13 mouse cellular contexts compared by ENCODE assay signal in the genomic region with DNA sequence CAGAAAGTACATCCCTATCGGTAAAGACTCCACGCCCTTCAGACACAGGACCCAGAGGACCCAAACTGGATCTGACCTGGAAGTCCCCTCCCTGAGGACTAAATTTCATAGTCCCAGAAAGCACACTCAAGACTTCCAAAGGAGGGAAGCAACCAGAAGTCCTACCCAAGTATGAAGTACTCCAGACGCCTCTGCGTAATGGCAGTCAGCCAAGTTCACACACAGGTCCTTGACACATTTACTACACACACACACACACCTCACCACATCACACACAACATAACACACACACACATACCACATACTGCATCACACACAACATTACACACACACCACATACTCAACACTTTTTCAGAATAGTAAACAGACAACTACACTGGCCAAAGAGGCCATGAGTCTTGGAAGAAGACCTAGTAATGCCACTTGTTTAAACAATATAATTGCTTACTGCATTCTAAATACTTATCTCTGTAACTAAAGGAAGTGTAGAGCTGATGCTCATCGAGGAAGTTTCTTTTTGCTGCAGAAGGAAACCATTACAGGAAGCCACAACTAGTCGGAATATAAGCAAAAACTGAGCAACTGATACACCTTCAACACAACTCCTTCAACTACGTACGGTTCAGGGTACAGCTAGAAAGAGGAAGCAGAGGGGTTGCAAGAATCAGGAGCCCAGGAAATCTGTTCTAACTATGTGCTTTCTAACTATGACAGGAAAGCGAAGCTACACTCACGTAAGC. TPM values are rescaled to one million over a fixed set of nuclear protein-coding genes. Genes with fewer than 3 reads are reported as not detected.
DNase-seq lines count a peak whose midpoint lies in the region; ATAC-seq and TF ChIP-seq lines count a peak whose summit lies in the region.
"Had no signal": no experiment of that assay in that cellular context is flagged by ENCODE, and none has a peak within 500 bp of the region (broad histone marks: within the 10 kb centered on the region; RNA-seq: fewer than 3 reads in every experiment).

No protein-coding gene starts in this region.

- 82% methylated on average over 10 of the region's 10 CpGs for WGBS in kidney, embryonic 16.5 days
- WGBS in stomach, embryonic 14.5 days, result 83% methylated on average over 10 of the region's 10 CpGs
- 78% methylated on average over 10 of the region's 10 CpGs for WGBS in stomach, postnatal 0 days
- WGBS in small intestine, adult 2 months, result 64% methylated on average over 10 of the region's 10 CpGs

- no peak overlapping the region for H3K9ac ChIP-seq in kidney, embryonic 16.5 days (replicated peaks; ENCODE audit: low read length)
- H3K9ac ChIP-seq in stomach, embryonic 14.5 days (replicated peaks; ENCODE audit: low read depth, low read length), result no peak overlapping the region
- H3K9ac ChIP-seq in stomach, postnatal 0 days (ENCODE audit: low read length), result no peak overlapping the region
- H3K9ac ChIP-seq: embryonic facial prominence, embryonic 12.5 days; heart, embryonic 12.5 days; liver, embryonic 13.5 days had no signal

- no peak for DNase-seq in kidney, postnatal 25 days
- DNase-seq in stomach, postnatal 0 days (ENCODE audit: low spot score), result no peak
- no peak for DNase-seq in heart, adult 9 months (ENCODE audit: low spot score in 2 of 2)
- DNase-seq in ovary, adult 18-20 months (ENCODE audit: low spot score), result no peak
- DNase-seq: cerebellum, adult 11 months; liver, embryonic 13.5 days; thymus, adult 18-20 months had no signal

- no peaks in the 10 kb centered on the region for H3K9me3 ChIP-seq in kidney, embryonic 16.5 days (ENCODE audit: low read length)
- no peaks in the 10 kb centered on the region for H3K9me3 ChIP-seq in stomach, embryonic 14.5 days (ENCODE audit: control insufficient read depth, low read depth, low read length)
- H3K9me3 ChIP-seq in stomach, postnatal 0 days (ENCODE audit: control insufficient read depth, low read length), result no peaks in the 10 kb centered on the region
- H3K9me3 ChIP-seq: embryonic facial prominence, embryonic 12.5 days; heart, embryonic 12.5 days; liver, embryonic 13.5 days had no signal

- H3K27ac ChIP-seq in kidney, embryonic 16.5 days (ENCODE audit: low read length), result no peak overlapping the region
- no peak overlapping the region for H3K27ac ChIP-seq in stomach, embryonic 14.5 days (ENCODE audit: low read length)
- no peak overlapping the region for H3K27ac ChIP-seq in stomach, postnatal 0 days (replicated peaks)
- peak overlapping the region; percentile 8; the same call in 1 of the 2 replicates for H3K27ac ChIP-seq in small intestine, adult 2 months (ENCODE audit: insufficient read depth, low read depth, low read length)
- H3K27ac ChIP-seq: embryonic facial prominence, embryonic 12.5 days; liver, embryonic 13.5 days had no signal

- TF ChIP-seq CTCF in stomach, postnatal 0 days (IDR thresholded peaks at IDR 0.05; ENCODE audit: low read depth), result no peak
- no peak for TF ChIP-seq CTCF in small intestine, adult 2 months (IDR thresholded peaks at IDR 0.05; ENCODE audit: extremely low read depth, insufficient read length, insufficient replicate concordance, low read depth, low read length)

- peak; percentile 15; the same call in 1 of the 2 replicates for ATAC-seq in kidney, embryonic 16.5 days (ENCODE audit: low FRiP score, low TSS enrichment)
- 0 out of 2 replicates have a peak, but pooled peaks have one; percentile 46 for ATAC-seq in stomach, embryonic 14.5 days (ENCODE audit: insufficient number of reproducible peaks, insufficient read depth, low FRiP score, low read depth)
- no peak for ATAC-seq in stomach, postnatal 0 days (ENCODE audit: low FRiP score, low TSS enrichment)
- peak; percentile 79 to 81 for ATAC-seq in hematopoietic stem cell, adult 5-6 weeks (replicated peaks in 1 of 2; ENCODE audit: insufficient read depth in 1 of 2, low FRiP score in 2 of 2, low TSS enrichment in 1 of 2, low read depth in 1 of 2, poor library complexity in 2 of 2, severe bottlenecking in 2 of 2)

- H3K4me1 ChIP-seq in kidney, embryonic 16.5 days (ENCODE audit: insufficient read depth, low read length), result 0 out of 2 replicates have a peak, but pooled peaks cover 4% of the 10 kb centered on the region
- H3K4me1 ChIP-seq in stomach, embryonic 14.5 days (ENCODE audit: control insufficient read depth, insufficient read depth, low read length), result no peaks in the 10 kb centered on the region
- H3K4me1 ChIP-seq in stomach, postnatal 0 days (replicated peaks; ENCODE audit: control insufficient read depth, insufficient read depth), result no peaks in the 10 kb centered on the region
- peaks cover 12% of the 10 kb centered on the region; the same call in 1 of the 2 replicates for H3K4me1 ChIP-seq in small intestine, adult 2 months (ENCODE audit: control insufficient read depth, insufficient read depth, insufficient read length, low read length)
- H3K4me1 ChIP-seq: embryonic facial prominence, embryonic 12.5 days had no signal

- H3K27me3 ChIP-seq in kidney, embryonic 16.5 days (ENCODE audit: insufficient read depth, low read length), result no peaks in the 10 kb centered on the region
- no peaks in the 10 kb centered on the region for H3K27me3 ChIP-seq in stomach, embryonic 14.5 days (ENCODE audit: control insufficient read depth, insufficient read depth, low read length)
- no peaks in the 10 kb centered on the region for H3K27me3 ChIP-seq in stomach, postnatal 0 days (ENCODE audit: control insufficient read depth, insufficient read depth, low read length)
- no peaks in the 10 kb centered on the region for H3K27me3 ChIP-seq in small intestine, adult 2 months (ENCODE audit: control insufficient read depth, insufficient read depth, low read length)
- H3K27me3 ChIP-seq: embryonic facial prominence, embryonic 12.5 days; heart, embryonic 12.5 days; liver, embryonic 13.5 days had no signal

- no peak overlapping the region for H3K4me2 ChIP-seq in kidney, embryonic 16.5 days (replicated peaks; ENCODE audit: low read depth, low read length)
- no peak overlapping the region for H3K4me2 ChIP-seq in stomach, embryonic 14.5 days (replicated peaks; ENCODE audit: low read depth, low read length)
- H3K4me2 ChIP-seq in stomach, postnatal 0 days (replicated peaks; ENCODE audit: low read depth), result no peak overlapping the region
- H3K4me2 ChIP-seq: embryonic facial prominence, embryonic 12.5 days; heart, embryonic 12.5 days; liver, embryonic 13.5 days had no signal

- no peak for TF ChIP-seq EP300 in stomach, postnatal 0 days (optimal IDR thresholded peaks at IDR 0.05)

- H3K4me3 ChIP-seq in kidney, embryonic 16.5 days (ENCODE audit: low read length), result no peak overlapping the region
- no peak overlapping the region for H3K4me3 ChIP-seq in stomach, embryonic 14.5 days (ENCODE audit: low read depth, low read length)
- H3K4me3 ChIP-seq in stomach, postnatal 0 days (ENCODE audit: low read depth, low read length), result no peak overlapping the region
- H3K4me3 ChIP-seq in small intestine, adult 2 months (ENCODE audit: low read depth, low read length), result no peak overlapping the region
- H3K4me3 ChIP-seq: embryonic facial prominence, embryonic 12.5 days; heart, embryonic 12.5 days; liver, embryonic 13.5 days had no signal

- H3K36me3 ChIP-seq in kidney, embryonic 16.5 days (ENCODE audit: insufficient read depth, low read length), result no peaks in the 10 kb centered on the region
- H3K36me3 ChIP-seq in stomach, embryonic 14.5 days (ENCODE audit: control insufficient read depth, insufficient read depth, low read length), result no peaks in the 10 kb centered on the region
- H3K36me3 ChIP-seq in stomach, postnatal 0 days (ENCODE audit: control insufficient read depth, insufficient read depth, low read length), result no peaks in the 10 kb centered on the region
- no peaks in the 10 kb centered on the region for H3K36me3 ChIP-seq in small intestine, adult 2 months (ENCODE audit: control insufficient read depth, insufficient read depth, low read length)
- H3K36me3 ChIP-seq: embryonic facial prominence, embryonic 12.5 days; heart, embryonic 12.5 days; liver, embryonic 13.5 days had no signal

- TF ChIP-seq POLR2A in small intestine, adult 2 months (IDR thresholded peaks at IDR 0.05; ENCODE audit: low read depth, low read length), result no peak

RNA-seq across cellular contexts. Expression of gene Ccser2, which starts 15.7 kb away (rescaled TPM):
- 37.4 and 39.3 TPM in 2 replicates for polyA plus RNA-seq in kidney, embryonic 16.5 days (2015; fragmentation: Nextera tagmentation; extraction: Ambion mirVana)
- polyA plus RNA-seq in stomach, embryonic 14.5 days (2014; fragmentation: Nextera tagmentation; extraction: Ambion mirVana), result 26.8 and 31.8 TPM in 2 replicates
- polyA plus RNA-seq in stomach, postnatal 0 days (2015; fragmentation: Nextera tagmentation; extraction: Ambion mirVana), result 18.1 and 19.7 TPM in 2 replicates
- total RNA-seq in hematopoietic stem cell, adult 5-6 weeks (2017), result 23.0 and 23.7 TPM in 2 replicates
- 6.4 and 12.8 TPM in 2 replicates for polyA plus RNA-seq in small intestine, adult 2 months (2012; rRNA removed)
